Mouse (Mus musculus): Measurements from ENCODE around the gene Dnajc17. TPM values are rescaled to one million over a fixed set of nuclear protein-coding genes. Genes with fewer than 3 reads are reported as not detected.

The Dnajc17 gene
- total RNA-seq, 2 experiments from 2014 or later, result 11.8 to 11.9 TPM

- DNase-seq, result no peak
These were observed 47.3 kb downstream of the Dnajc17 start for GRCm38 (mm10) chr2:119161247-119161646.

GRCm38 (mm10) chr2:119157836-119158235 is 50.8 kb downstream of the Dnajc17 start:
- DNase-seq, result no peak

GRCm38 (mm10) chr2:119156681-119157572 is 51.7 kb downstream of the Dnajc17 start, which contains the start of gene Rmdn3:
Gene Rmdn3 (minus strand): TSS chr2:119157034.
- DNase-seq, result peak; percentile 93

GRCm38 (mm10) chr2:119156081-119156680 is 52.4 kb downstream of the Dnajc17 start:
- DNase-seq, result no peak

- no peak for DNase-seq
These were observed 53.2 kb downstream of the Dnajc17 start for GRCm38 (mm10) chr2:119155388-119155787.

- DNase-seq, result no peak
These were observed 53.9 kb downstream of the Dnajc17 start for GRCm38 (mm10) chr2:119154683-119155082.

GRCm38 (mm10) chr2:119152255-119152654 is 56.3 kb downstream of the Dnajc17 start:
- DNase-seq, result no peak

GRCm38 (mm10) chr2:119147775-119148174 is 60.8 kb downstream of the Dnajc17 start:
- no peak for DNase-seq

GRCm38 (mm10) chr2:119147160-119147678 is 61.4 kb downstream of the Dnajc17 start:
- no peak for DNase-seq

- no peak for DNase-seq
These were observed 62.2 kb downstream of the Dnajc17 start for GRCm38 (mm10) chr2:119146435-119146834.

GRCm38 (mm10) chr2:119145199-119145598 is 63.4 kb downstream of the Dnajc17 start:
- peak; percentile 12 for DNase-seq

- DNase-seq, result no peak
These were observed 72.2 kb downstream of the Dnajc17 start for GRCm38 (mm10) chr2:119136346-119136898.

Other genes with a start within 250 kb of the Dnajc17 start
- gene Ccdc32, start 179.4 kb downstream of the Dnajc17 start, total RNA-seq (2021), result 1 to 10 TPM; 7.4 to 8.2 TPM
- 1 to 10 TPM; 3.8 to 4.3 TPM for gene Rpusd2, start 174.0 kb downstream of the Dnajc17 start, total RNA-seq (2021)
- gene Knl1, start 161.7 kb downstream of the Dnajc17 start, total RNA-seq (2021), result 1 to 10 TPM; 4.9 to 7.7 TPM
- 1 to 10 TPM; 3.7 to 4.0 TPM for gene Rad51, start 96.0 kb downstream of the Dnajc17 start, total RNA-seq (2021)
- 1 to 10 TPM; 6.8 to 8.9 TPM for gene Rmdn3, start 51.8 kb downstream of the Dnajc17 start, total RNA-seq (2021)
- under 1 TPM in 1 of 2 experiments, not detected in 1; 0.72 TPM for gene Gchfr, start 41.0 kb downstream of the Dnajc17 start, total RNA-seq (2021)
- gene Gm14137, start 34.3 kb downstream of the Dnajc17 start, total RNA-seq (2021), result under 1 TPM in 1 of 2 experiments, not detected in 1; 0.16 TPM
- 10 to 100 TPM; 13.6 to 21.8 TPM for gene Zfyve19, start 178 bp downstream of the Dnajc17 start, total RNA-seq (2021)
- not detected for gene Ppp1r14d, start 21.1 kb upstream of the Dnajc17 start, total RNA-seq (2021)
- under 1 TPM; 0.18 to 0.49 TPM for gene Spint1, start 28.6 kb upstream of the Dnajc17 start, total RNA-seq (2021)
- not detected for gene Rhov, start 62.5 kb upstream of the Dnajc17 start, total RNA-seq (2021)
- gene Vps18, start 79.9 kb upstream of the Dnajc17 start, total RNA-seq (2021), result 1 to 10 TPM; 9.7 to 9.9 TPM
- 10 to 100 TPM; 12.6 to 12.9 TPM for gene Dll4, start 117.0 kb upstream of the Dnajc17 start, total RNA-seq (2021)
- 10 to 100 TPM in 1 of 2 experiments, 1 to 10 TPM in 1; 7.0 to 18.8 TPM for gene Chac1, start 142.4 kb upstream of the Dnajc17 start, total RNA-seq (2021)